Mouse (Mus musculus) cerebellum, adult 2 months (tissue): Measurements from ENCODE around the gene Fam8a1.

Source experiments
- CTCF ChIP-seq: fragments of 200-500 bp; IDR thresholded peaks from 2 replicates; pipeline ENCODE4 v1.5.1; 2011; ENCODE audit warnings: low read depth, mild to moderate bottlenecking, control low read depth, low read length, moderate library complexity, borderline replicate concordance; ENCODE audit not compliant: insufficient read depth
- POLR2A ChIP-seq: fragments of 200-500 bp; IDR thresholded peaks from 2 replicates; pipeline ENCODE4 v1.6.1; 2011; ENCODE audit warnings: low read length, control low read depth, borderline replicate concordance; ENCODE audit not compliant: insufficient read depth

GRCm38 (mm10) chr13:46721009-46721408 lies 51.7 kb downstream of the Fam8a1 start:
- no peak for TF ChIP-seq POLR2A
- TF ChIP-seq CTCF = no peak
